Comparison of ENCODE assay signal across 8 mouse cellular contexts in the genomic region with DNA sequence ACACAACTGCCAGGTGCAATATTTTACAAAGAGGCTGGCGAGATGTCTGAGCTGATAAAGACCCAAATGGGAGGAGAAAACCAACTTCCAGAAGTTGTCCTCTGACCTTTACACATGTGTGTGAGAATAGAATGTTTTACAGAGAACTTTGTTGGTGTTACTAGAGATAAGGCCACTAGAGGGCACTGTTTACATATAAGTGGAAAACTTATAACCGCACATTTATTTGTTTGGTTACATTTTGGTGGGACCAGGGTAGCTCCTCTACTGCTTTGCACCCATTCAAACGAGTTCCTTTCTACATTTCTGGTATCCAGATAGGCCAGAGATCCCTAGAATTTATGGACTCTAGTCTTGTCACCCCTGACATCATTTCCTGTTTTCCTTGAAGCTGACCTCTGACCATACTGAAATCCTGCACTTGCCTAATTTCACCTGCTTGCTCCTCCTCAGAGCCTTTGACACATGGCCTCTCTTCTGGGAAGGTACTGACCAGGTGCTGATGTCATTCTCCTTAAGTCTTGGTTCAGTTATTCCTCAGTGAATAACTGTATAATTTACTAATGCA. TPM values are rescaled to one million over a fixed set of nuclear protein-coding genes. Genes with fewer than 3 reads are reported as not detected.
DNase-seq lines count a peak whose midpoint lies in the region; ATAC-seq and TF ChIP-seq lines count a peak whose summit lies in the region.

No protein-coding gene starts in this region.

- no peak for ATAC-seq in intestine, postnatal 0 days
- no peak for ATAC-seq in intestine, embryonic 16.5 days

- peak; percentile 57 for DNase-seq in thymus, postnatal 14 days
- no peak for DNase-seq in thymus, postnatal 4 days
- peak; percentile 73 for DNase-seq in c-Kit-positive CD71-positive TER-119-positive erythroid progenitor cells, embryonic 14.5 days (ENCODE audit: low spot score)
- peak; percentile 80 for DNase-seq in mesoderm, embryonic 11.5 days (ENCODE audit: low read depth, low spot score)
- no peak for DNase-seq in urinary bladder, postnatal 36 days (ENCODE audit: low spot score in 2 of 2)
- no peak for DNase-seq in ovary, adult 18-20 months (ENCODE audit: low spot score)

- TF ChIP-seq CTCF in intestine, postnatal 0 days (IDR thresholded peaks at IDR 0.05; ENCODE audit: low read depth) = peak; percentile 81

- WGBS in intestine, postnatal 0 days = 3% methylated on average over 3 of the region's 3 CpGs
- under 1% methylated on average over 3 of the region's 3 CpGs for WGBS in intestine, embryonic 16.5 days

- no peaks in the 10 kb centered on the region for H3K4me1 ChIP-seq in intestine, postnatal 0 days (replicated peaks; ENCODE audit: control insufficient read depth, insufficient read depth, low read length)
- H3K4me1 ChIP-seq in intestine, embryonic 16.5 days (ENCODE audit: control insufficient read depth, insufficient read depth, low read length) = peaks cover 11% of the 10 kb centered on the region

- H3K27me3 ChIP-seq in intestine, postnatal 0 days (replicated peaks; ENCODE audit: control insufficient read depth, insufficient read depth, low read length) = no peaks in the 10 kb centered on the region
- no peaks in the 10 kb centered on the region for H3K27me3 ChIP-seq in intestine, embryonic 16.5 days (replicated peaks; ENCODE audit: control insufficient read depth, insufficient read depth, low read length)

- no peak overlapping the region for H3K4me2 ChIP-seq in intestine, postnatal 0 days (replicated peaks; ENCODE audit: low read depth)
- no peak overlapping the region for H3K4me2 ChIP-seq in intestine, embryonic 16.5 days (ENCODE audit: low read depth, low read length)

- H3K9me3 ChIP-seq in intestine, postnatal 0 days (ENCODE audit: control insufficient read depth) = no peaks in the 10 kb centered on the region
- no peaks in the 10 kb centered on the region for H3K9me3 ChIP-seq in intestine, embryonic 16.5 days (ENCODE audit: control insufficient read depth, low read length)

- H3K4me3 ChIP-seq in intestine, postnatal 0 days (ENCODE audit: low read depth, low read length) = no peak overlapping the region
- H3K4me3 ChIP-seq in intestine, embryonic 16.5 days (ENCODE audit: low read length) = no peak overlapping the region

- no peaks in the 10 kb centered on the region for H3K36me3 ChIP-seq in intestine, postnatal 0 days (ENCODE audit: control insufficient read depth, insufficient read depth)
- no peaks in the 10 kb centered on the region for H3K36me3 ChIP-seq in intestine, embryonic 16.5 days (ENCODE audit: control insufficient read depth, insufficient read depth, low read length)

- no peak overlapping the region for H3K27ac ChIP-seq in intestine, postnatal 0 days (ENCODE audit: low read depth, low read length)
- H3K27ac ChIP-seq in intestine, embryonic 16.5 days (ENCODE audit: low read length) = no peak overlapping the region

- no peak overlapping the region for H3K9ac ChIP-seq in intestine, postnatal 0 days (ENCODE audit: low read depth, low read length)
- no peak overlapping the region for H3K9ac ChIP-seq in intestine, embryonic 16.5 days (ENCODE audit: low read depth, low read length)

RNA-seq across cellular contexts. Expression of gene Aaed1, which starts 3.1 kb away (rescaled TPM):
- polyA plus RNA-seq in intestine, postnatal 0 days (2015; fragmentation: Nextera tagmentation; extraction: Ambion mirVana) = 28.9 and 29.9 TPM in 2 replicates
- 35.4 and 37.3 TPM in 2 replicates for polyA plus RNA-seq in intestine, embryonic 16.5 days (2015; fragmentation: Nextera tagmentation; extraction: Ambion mirVana)

RNA-seq across cellular contexts. Expression of gene Cdc14b, which starts 40.5 kb away (rescaled TPM):
- 15.0 and 17.2 TPM in 2 replicates for polyA plus RNA-seq in intestine, postnatal 0 days (2015; fragmentation: Nextera tagmentation; extraction: Ambion mirVana)
- polyA plus RNA-seq in intestine, embryonic 16.5 days (2015; fragmentation: Nextera tagmentation; extraction: Ambion mirVana) = 22.5 and 27.1 TPM in 2 replicates

RNA-seq across cellular contexts. Expression of gene Ctsl, which starts 55.1 kb away (rescaled TPM):
- 1,058 and 1,193 TPM in 2 replicates for polyA plus RNA-seq in intestine, postnatal 0 days (2015; fragmentation: Nextera tagmentation; extraction: Ambion mirVana)
- 235 and 256 TPM in 2 replicates for polyA plus RNA-seq in intestine, embryonic 16.5 days (2015; fragmentation: Nextera tagmentation; extraction: Ambion mirVana)

Comparison
In these comparisons a context has a peak if more than half of its experiments do, and no peak if none do; other contexts are left out.
1. DNase-seq: peak in thymus, postnatal 14 days (single experiment), c-Kit-positive CD71-positive TER-119-positive erythroid progenitor cells, embryonic 14.5 days (single experiment) and mesoderm, embryonic 11.5 days (single experiment); none in thymus, postnatal 4 days (single experiment), urinary bladder, postnatal 36 days (0 of 2) and ovary, adult 18-20 months (single experiment).